9 mouse cellular contexts compared by ENCODE assay signal in genomic region chr4:137664980-137665675, GRCm38 (mm10). TPM values are rescaled to one million over a fixed set of nuclear protein-coding genes. Genes with fewer than 3 reads are reported as not detected.
A peak's percentile ranks its signal among the peaks of the same experiment; 100 is the strongest.
DNase-seq lines count a peak whose midpoint lies in the region; ATAC-seq and TF ChIP-seq lines count a peak whose summit lies in the region.
"Had no signal": no experiment of that assay in that cellular context is flagged by ENCODE, and none has a peak within 500 bp of the region (broad histone marks: within the 10 kb centered on the region; RNA-seq: fewer than 3 reads in every experiment).

No protein-coding gene starts in this region.

- no peak overlapping the region for H3K27ac ChIP-seq in heart, embryonic 11.5 days (ENCODE audit: low read depth, low read length)
- no peak overlapping the region for H3K27ac ChIP-seq in ES-Bruce4 (ENCODE audit: insufficient read depth, low read length)
- peak overlapping the region; percentile 65 for H3K27ac ChIP-seq in embryonic facial prominence, embryonic 10.5 days (replicated peaks)
- H3K27ac ChIP-seq in intestine, embryonic 16.5 days (ENCODE audit: low read length): no peak overlapping the region
- no peak overlapping the region for H3K27ac ChIP-seq in neural tube, embryonic 11.5 days (ENCODE audit: low read depth, low read length)

- H3K36me3 ChIP-seq in heart, embryonic 11.5 days (ENCODE audit: control insufficient read depth, insufficient read depth, low read length): no peaks in the 10 kb centered on the region
- H3K36me3 ChIP-seq in ES-Bruce4 (ENCODE audit: control insufficient read depth, insufficient read depth, low read length, poor library complexity, severe bottlenecking): no peaks in the 10 kb centered on the region
- H3K36me3 ChIP-seq in embryonic facial prominence, embryonic 10.5 days (replicated peaks): no peaks in the 10 kb centered on the region
- no peaks in the 10 kb centered on the region for H3K36me3 ChIP-seq in intestine, embryonic 16.5 days (ENCODE audit: control insufficient read depth, insufficient read depth, low read length)
- H3K36me3 ChIP-seq in neural tube, embryonic 11.5 days (ENCODE audit: control insufficient read depth, insufficient read depth, low read length): no peaks in the 10 kb centered on the region; the same call in 1 of the 2 replicates

- H3K9me3 ChIP-seq in heart, embryonic 11.5 days (replicated peaks; ENCODE audit: control insufficient read depth, low read length): no peaks in the 10 kb centered on the region
- H3K9me3 ChIP-seq in ES-Bruce4 (replicated peaks; ENCODE audit: control insufficient read depth, insufficient read depth, low read length, poor library complexity, severe bottlenecking): no peaks in the 10 kb centered on the region
- H3K9me3 ChIP-seq in embryonic facial prominence, embryonic 10.5 days: no peaks in the 10 kb centered on the region
- H3K9me3 ChIP-seq in intestine, embryonic 16.5 days (ENCODE audit: control insufficient read depth, low read length): no peaks in the 10 kb centered on the region
- no peaks in the 10 kb centered on the region for H3K9me3 ChIP-seq in neural tube, embryonic 11.5 days (ENCODE audit: control insufficient read depth, low read length)
- H3K9me3 ChIP-seq: G1E had no signal

- peaks cover 6% of the 10 kb centered on the region; the same call in 1 of the 2 replicates for H3K4me1 ChIP-seq in heart, embryonic 11.5 days (ENCODE audit: control insufficient read depth, insufficient read depth, low read length)
- H3K4me1 ChIP-seq in ES-Bruce4 (ENCODE audit: control insufficient read depth, insufficient read depth, low read length): no peaks in the 10 kb centered on the region
- H3K4me1 ChIP-seq in embryonic facial prominence, embryonic 10.5 days: peaks cover 34% of the 10 kb centered on the region
- peaks cover 6% of the 10 kb centered on the region for H3K4me1 ChIP-seq in intestine, embryonic 16.5 days (ENCODE audit: control insufficient read depth, insufficient read depth, low read length)
- no peaks in the 10 kb centered on the region for H3K4me1 ChIP-seq in neural tube, embryonic 11.5 days (ENCODE audit: control insufficient read depth, insufficient read depth, low read length)

- TF ChIP-seq EP300 in ES-Bruce4 (IDR thresholded peaks at IDR 0.05; ENCODE audit: insufficient read depth, low read depth, low read length): no peak

- peak overlapping the region; percentile 28; the same call in 1 of the 2 replicates for H3K9ac ChIP-seq in heart, embryonic 11.5 days (ENCODE audit: low read depth, low read length)
- peak overlapping the region; percentile 52 for H3K9ac ChIP-seq in ES-Bruce4 (ENCODE audit: low read depth, poor library complexity, severe bottlenecking)
- peak overlapping the region; percentile 69 for H3K9ac ChIP-seq in intestine, embryonic 16.5 days (ENCODE audit: low read depth, low read length)
- peak overlapping the region; percentile 71 for H3K9ac ChIP-seq in neural tube, embryonic 11.5 days (ENCODE audit: low read length)

- intact Hi-C loops in heart, postnatal 36 days (cut with DNase I): no loop called here

- no peak for TF ChIP-seq CTCF in ES-Bruce4 (IDR thresholded peaks at IDR 0.05; ENCODE audit: low read depth, low read length)

- H3K27me3 ChIP-seq in heart, embryonic 11.5 days (ENCODE audit: control insufficient read depth, insufficient read depth, low read length): peaks cover 41% of the 10 kb centered on the region
- H3K27me3 ChIP-seq in ES-Bruce4 (ENCODE audit: control insufficient read depth, insufficient read depth, low read length, poor library complexity, severe bottlenecking): no peaks in the 10 kb centered on the region
- peaks cover 59% of the 10 kb centered on the region for H3K27me3 ChIP-seq in embryonic facial prominence, embryonic 10.5 days (replicated peaks; ENCODE audit: low read depth, poor library complexity, severe bottlenecking)
- H3K27me3 ChIP-seq in intestine, embryonic 16.5 days (replicated peaks; ENCODE audit: control insufficient read depth, insufficient read depth, low read length): peaks cover 12% of the 10 kb centered on the region
- H3K27me3 ChIP-seq in neural tube, embryonic 11.5 days (ENCODE audit: control insufficient read depth, insufficient read depth, low read length): peaks cover 27% of the 10 kb centered on the region

- no peak for DNase-seq in heart, postnatal 36 days
- peak; percentile 21 for DNase-seq in embryonic facial prominence, embryonic 10.5 days (ENCODE audit: low spot score)
- DNase-seq in neural tube, embryonic 11.5 days (ENCODE audit: low spot score): no peak
- no peak for DNase-seq in spleen, postnatal 4 days (ENCODE audit: low spot score in 2 of 2)
- no peak for DNase-seq in urinary bladder, postnatal 25 days (ENCODE audit: low spot score)

- peak overlapping the region; percentile 55 for H3K4me3 ChIP-seq in heart, embryonic 11.5 days (ENCODE audit: low read depth, low read length)
- H3K4me3 ChIP-seq in ES-Bruce4 (ENCODE audit: low read depth, low read length): peak overlapping the region; percentile 65
- H3K4me3 ChIP-seq in embryonic facial prominence, embryonic 10.5 days: peak overlapping the region; percentile 74
- peak overlapping the region; percentile 61 for H3K4me3 ChIP-seq in intestine, embryonic 16.5 days (ENCODE audit: low read length)
- H3K4me3 ChIP-seq in neural tube, embryonic 11.5 days (ENCODE audit: low read depth, low read length): peak overlapping the region; percentile 52

- 15% methylated on average over 15 of the region's 15 CpGs for WGBS in heart, embryonic 11.5 days (ENCODE audit: insufficient replicate concordance)
- WGBS in embryonic facial prominence, embryonic 10.5 days: 16% methylated on average over 15 of the region's 15 CpGs
- 15% methylated on average over 15 of the region's 15 CpGs for WGBS in intestine, embryonic 16.5 days
- 15% methylated on average over 15 of the region's 15 CpGs for WGBS in neural tube, embryonic 11.5 days

- ATAC-seq in heart, embryonic 11.5 days (replicated peaks; ENCODE audit: insufficient number of reproducible peaks, low FRiP score, low TSS enrichment): no peak
- ATAC-seq in intestine, embryonic 16.5 days: no peak
- no peak for ATAC-seq in neural tube, embryonic 11.5 days (ENCODE audit: insufficient read depth, low FRiP score, low TSS enrichment)

- no peak for TF ChIP-seq POLR2A in ES-Bruce4 (IDR thresholded peaks at IDR 0.05; ENCODE audit: insufficient read depth, low read length)

- peak overlapping the region; percentile 89 for H3K4me2 ChIP-seq in heart, embryonic 11.5 days
- peak overlapping the region; percentile 95 for H3K4me2 ChIP-seq in intestine, embryonic 16.5 days (ENCODE audit: low read depth, low read length)
- H3K4me2 ChIP-seq in neural tube, embryonic 11.5 days (ENCODE audit: low read depth): peak overlapping the region; percentile 96

RNA-seq across cellular contexts. Expression of gene Rap1gap, which starts 0.6 kb away (rescaled TPM):
- polyA plus RNA-seq in heart, embryonic 11.5 days (2014; fragmentation: Nextera tagmentation; extraction: Ambion mirVana): 3.3 and 5.1 TPM in 2 replicates
- 10 to 100 TPM; 11.4 to 17.6 TPM for total RNA-seq in heart, postnatal 36 days (2021)
- polyA plus RNA-seq in ES-Bruce4 (2011; ENCODE audit: insufficient read depth, insufficient read length, low read depth, missing spikeins): 8.9 and 9.5 TPM in 2 replicates
- 3.8 and 6.9 TPM in 2 replicates for polyA plus RNA-seq in embryonic facial prominence, embryonic 10.5 days (2016; fragmentation: Nextera tagmentation; extraction: Ambion mirVana)
- 26.9 and 30.9 TPM in 2 replicates for polyA plus RNA-seq in intestine, embryonic 16.5 days (2015; fragmentation: Nextera tagmentation; extraction: Ambion mirVana)
- polyA plus RNA-seq in neural tube, embryonic 11.5 days (2014; fragmentation: Nextera tagmentation; extraction: Ambion mirVana): 7.5 and 10.0 TPM in 2 replicates
- total RNA-seq: G1E had no signal
- polyA plus RNA-seq: G1E had no signal
